ENCODE assay signal across 33 mouse cellular contexts in genomic region chr2:69828031-69828430, GRCm38 (mm10). TPM values are rescaled to one million over a fixed set of nuclear protein-coding genes. Genes with fewer than 3 reads are reported as not detected.
DNase-seq lines count a peak whose midpoint lies in the region; ATAC-seq and TF ChIP-seq lines count a peak whose summit lies in the region.
"Had no signal": no experiment of that assay in that cellular context is flagged by ENCODE, and none has a peak within 500 bp of the region (broad histone marks: within the 10 kb centered on the region; RNA-seq: fewer than 3 reads in every experiment).

No protein-coding gene starts in this region.

- H3K4me2 ChIP-seq in heart, embryonic 13.5 days: no peak overlapping the region
- H3K4me2 ChIP-seq in midbrain, postnatal 0 days (ENCODE audit: low read depth, low read length, poor library complexity, severe bottlenecking): no peak overlapping the region
- H3K4me2 ChIP-seq: embryonic facial prominence, embryonic 13.5 days; hindbrain, embryonic 13.5 days; limb, embryonic 15.5 days; liver, embryonic 13.5 days; neural tube, embryonic 15.5 days had no signal

- H3K4me3 ChIP-seq in cerebellum, adult 2 months (replicated peaks; ENCODE audit: insufficient read depth, low read depth, low read length): no peak overlapping the region
- H3K4me3 ChIP-seq in heart, embryonic 13.5 days: no peak overlapping the region
- H3K4me3 ChIP-seq in midbrain, postnatal 0 days (ENCODE audit: low read depth, low read length): no peak overlapping the region
- H3K4me3 ChIP-seq: embryonic facial prominence, embryonic 13.5 days; erythroblast, embryonic 14.5 days; hindbrain, embryonic 13.5 days; left cerebral cortex, adult 2 months; limb, embryonic 15.5 days; liver, embryonic 13.5 days; megakaryocyte, embryonic 14.5 days; neural tube, embryonic 15.5 days had no signal

- no peak for DNase-seq in cerebellum, adult 2 months
- DNase-seq in cerebellum, adult 9-11 months: no peak
- DNase-seq in heart, postnatal 25 days (ENCODE audit: low spot score): no peak
- DNase-seq in retina, adult 2 months (ENCODE audit: low read depth, low spot score): peak; percentile 61
- no peak for DNase-seq in retina, embryonic 14.5 days (ENCODE audit: low spot score)
- DNase-seq in midbrain, postnatal 0 days (ENCODE audit: low spot score): no peak
- DNase-seq in ovary, postnatal 14 days (ENCODE audit: low spot score): no peak
- DNase-seq: adrenal gland, adult 2 months; adrenal gland, postnatal 36 days; cerebellum, adult 18-20 months; cerebellum, postnatal 25 days; gastrocnemius, postnatal 14 days; heart, adult 18-20 months; heart, postnatal 14 days; kidney, adult 11 months; kidney, postnatal 25 days; liver, embryonic 13.5 days; lung, adult 18-20 months; lung, postnatal 4 days; right cerebral cortex, postnatal 4 days; thymus, adult 2 months; thymus, postnatal 36 days had no signal

- no peak for TF ChIP-seq CTCF in cerebellum, adult 2 months (IDR thresholded peaks at IDR 0.05; ENCODE audit: borderline replicate concordance, insufficient read depth, low read depth, low read length)
- no peak for TF ChIP-seq CTCF in midbrain, postnatal 0 days (IDR thresholded peaks at IDR 0.05)

- 0 out of 2 replicates have a peak overlapping the region, but pooled peaks have one; percentile 47 for H3K9ac ChIP-seq in heart, embryonic 13.5 days
- 0 out of 2 replicates have a peak overlapping the region, but pooled peaks have one; percentile 2 for H3K9ac ChIP-seq in midbrain, postnatal 0 days (replicated peaks; ENCODE audit: low read length, poor library complexity, severe bottlenecking)
- H3K9ac ChIP-seq: hindbrain, embryonic 13.5 days; limb, embryonic 15.5 days; liver, embryonic 13.5 days; neural tube, embryonic 15.5 days had no signal

- H3K4me1 ChIP-seq in cerebellum, adult 2 months (ENCODE audit: control insufficient read depth, insufficient read depth, low read length): peaks cover 23% of the 10 kb centered on the region
- H3K4me1 ChIP-seq in heart, embryonic 13.5 days: peaks cover 36% of the 10 kb centered on the region
- H3K4me1 ChIP-seq in midbrain, postnatal 0 days (ENCODE audit: insufficient read depth, low read length): peaks cover 13% of the 10 kb centered on the region

- peaks cover 71% of the 10 kb centered on the region for H3K36me3 ChIP-seq in heart, embryonic 13.5 days
- H3K36me3 ChIP-seq in midbrain, postnatal 0 days (ENCODE audit: insufficient read depth, low read length): peaks cover 15% of the 10 kb centered on the region

- H3K27me3 ChIP-seq in cerebellum, adult 2 months (ENCODE audit: control insufficient read depth, insufficient read depth, low read length): no peaks in the 10 kb centered on the region
- no peaks in the 10 kb centered on the region for H3K27me3 ChIP-seq in heart, embryonic 13.5 days (replicated peaks)
- H3K27me3 ChIP-seq in midbrain, postnatal 0 days (ENCODE audit: insufficient read depth, low read length): no peaks in the 10 kb centered on the region
- H3K27me3 ChIP-seq: embryonic facial prominence, embryonic 13.5 days; hindbrain, embryonic 13.5 days; limb, embryonic 15.5 days; liver, embryonic 13.5 days; megakaryocyte, embryonic 14.5 days; neural tube, embryonic 15.5 days had no signal

- no peak for TF ChIP-seq POLR2A in cerebellum, adult 2 months (IDR thresholded peaks at IDR 0.05; ENCODE audit: borderline replicate concordance, insufficient read depth, low read length)

- WGBS in cerebellum, adult 2 months: 62% methylated on average over 7 of the region's 7 CpGs
- WGBS in heart, embryonic 13.5 days: 41% methylated on average over 7 of the region's 7 CpGs
- WGBS in midbrain, postnatal 0 days: 38% methylated on average over 7 of the region's 7 CpGs

- ATAC-seq in heart, embryonic 13.5 days (ENCODE audit: extremely low read depth, insufficient number of reproducible peaks, low FRiP score, low TSS enrichment): no peak
- no peak for ATAC-seq in midbrain, postnatal 0 days (ENCODE audit: low FRiP score)
- ATAC-seq: activated CD4-positive, CD25-positive, alpha-beta regulatory T cell, adult 4 months; forebrain, embryonic 14.5 days; lung, postnatal 0 days had no signal

- no peaks in the 10 kb centered on the region for H3K9me3 ChIP-seq in heart, embryonic 13.5 days
- no peaks in the 10 kb centered on the region for H3K9me3 ChIP-seq in midbrain, postnatal 0 days (ENCODE audit: low read length)
- H3K9me3 ChIP-seq: embryonic facial prominence, embryonic 13.5 days; hindbrain, embryonic 13.5 days; limb, embryonic 15.5 days; liver, embryonic 13.5 days; megakaryocyte, embryonic 14.5 days; neural tube, embryonic 15.5 days had no signal

- peak overlapping the region; percentile 4; the same call in 1 of the 2 replicates for H3K27ac ChIP-seq in cerebellum, adult 2 months (ENCODE audit: insufficient read depth, low read length)
- no peak overlapping the region for H3K27ac ChIP-seq in heart, embryonic 13.5 days (replicated peaks)
- no peak overlapping the region for H3K27ac ChIP-seq in midbrain, postnatal 0 days (ENCODE audit: low read depth, low read length)
- H3K27ac ChIP-seq: embryonic facial prominence, embryonic 13.5 days; hindbrain, embryonic 13.5 days; left cerebral cortex, adult 2 months; limb, embryonic 15.5 days; liver, embryonic 13.5 days; neural tube, embryonic 15.5 days had no signal

- intact Hi-C loops in heart, postnatal 25 days (cut with DNase I): no loop called here

RNA-seq across cellular contexts. Expression of gene Klhl23, which starts 6.3 kb away (rescaled TPM):
- polyA plus RNA-seq in cerebellum, adult 2 months (2012; rRNA removed): 25.6 and 28.8 TPM in 2 replicates
- polyA plus RNA-seq in heart, embryonic 13.5 days (2015; fragmentation: Nextera tagmentation; extraction: Ambion mirVana): 42.8 and 47.3 TPM in 2 replicates
- total RNA-seq in heart, postnatal 25 days (2021): 10 to 100 TPM; 39.1 to 45.6 TPM
- 147 and 164 TPM in 2 replicates for total RNA-seq in midbrain, postnatal 0 days (2014; rRNA removed)
- 84.1 and 99.2 TPM in 2 replicates for polyA plus RNA-seq in midbrain, postnatal 0 days (2015; fragmentation: Nextera tagmentation; extraction: Ambion mirVana)

RNA-seq across cellular contexts. Expression of gene Ssb, which starts 33.3 kb away (rescaled TPM):
- polyA plus RNA-seq in cerebellum, adult 2 months (2012; rRNA removed): 91.0 and 92.8 TPM in 2 replicates
- polyA plus RNA-seq in heart, embryonic 13.5 days (2015; fragmentation: Nextera tagmentation; extraction: Ambion mirVana): 193 and 222 TPM in 2 replicates
- 10 to 100 TPM; 59.5 to 71.5 TPM for total RNA-seq in heart, postnatal 25 days (2021)
- 51.3 and 64.1 TPM in 2 replicates for total RNA-seq in midbrain, postnatal 0 days (2014; rRNA removed)
- 260 and 285 TPM in 2 replicates for polyA plus RNA-seq in midbrain, postnatal 0 days (2015; fragmentation: Nextera tagmentation; extraction: Ambion mirVana)

RNA-seq across cellular contexts. Expression of gene Phospho2, which starts 38.6 kb away (rescaled TPM):
- 48.8 and 51.7 TPM in 2 replicates for polyA plus RNA-seq in cerebellum, adult 2 months (2012; rRNA removed)
- 14.4 and 16.7 TPM in 2 replicates for polyA plus RNA-seq in heart, embryonic 13.5 days (2015; fragmentation: Nextera tagmentation; extraction: Ambion mirVana)
- 10 to 100 TPM; 20.5 to 24.7 TPM for total RNA-seq in heart, postnatal 25 days (2021)
- 29.7 and 31.8 TPM in 2 replicates for total RNA-seq in midbrain, postnatal 0 days (2014; rRNA removed)
- 31.6 and 33.4 TPM in 2 replicates for polyA plus RNA-seq in midbrain, postnatal 0 days (2015; fragmentation: Nextera tagmentation; extraction: Ambion mirVana)

RNA-seq across cellular contexts. Expression of gene Ccdc173, which starts 38.7 kb away (rescaled TPM):
- polyA plus RNA-seq in cerebellum, adult 2 months (2012; rRNA removed): 2.2 and 2.4 TPM in 2 replicates
- 1.0 and 1.4 TPM in 2 replicates for polyA plus RNA-seq in heart, embryonic 13.5 days (2015; fragmentation: Nextera tagmentation; extraction: Ambion mirVana)
- under 1 TPM; 0.39 to 0.64 TPM for total RNA-seq in heart, postnatal 25 days (2021)
- total RNA-seq in midbrain, postnatal 0 days (2014; rRNA removed): 0.99 and 1.1 TPM in 2 replicates
- 1.4 and 2.0 TPM in 2 replicates for polyA plus RNA-seq in midbrain, postnatal 0 days (2015; fragmentation: Nextera tagmentation; extraction: Ambion mirVana)
- polyA plus RNA-seq: adrenal gland, adult 2 months; erythroblast, embryonic 14.5 days had no signal

RNA-seq across cellular contexts. Expression of gene Mettl5, which starts 57.4 kb away (rescaled TPM):
- polyA plus RNA-seq in cerebellum, adult 2 months (2012; rRNA removed): 16.3 and 17.6 TPM in 2 replicates
- 32.6 and 37.3 TPM in 2 replicates for polyA plus RNA-seq in heart, embryonic 13.5 days (2015; fragmentation: Nextera tagmentation; extraction: Ambion mirVana)
- 10 to 100 TPM; 21.4 to 23.6 TPM for total RNA-seq in heart, postnatal 25 days (2021)
- total RNA-seq in midbrain, postnatal 0 days (2014; rRNA removed): 8.6 and 10.2 TPM in 2 replicates
- polyA plus RNA-seq in midbrain, postnatal 0 days (2015; fragmentation: Nextera tagmentation; extraction: Ambion mirVana): 30.4 and 34.1 TPM in 2 replicates
